Mouse (Mus musculus) G1E (cell line): Measurements from ENCODE around the gene H2-DMa.

ENCODE experiments used
- CTCF ChIP-seq: IDR thresholded peaks from 2 replicates; pipeline ENCODE4 v1.5.1; 2012; ENCODE audit warnings: low read depth, low read length, inconsistent platforms, mixed read lengths
- GATA1 ChIP-seq: IDR thresholded peaks from 2 replicates; pipeline ENCODE4 v1.6.1; 2012; ENCODE audit warnings: borderline replicate concordance, low read length, inconsistent platforms, mixed read lengths
- GATA2 ChIP-seq: IDR thresholded peaks from 2 replicates; pipeline ENCODE4 v1.6.1; 2012; ENCODE audit warnings: low read depth, low read length, inconsistent platforms, borderline replicate concordance
- POLR2AphosphoS5 ChIP-seq: IDR thresholded peaks from 2 replicates; pipeline ENCODE4 v1.6.1; 2012; ENCODE audit warnings: low read depth, low read length, inconsistent platforms; ENCODE audit not compliant: insufficient replicate concordance
- TAL1 ChIP-seq: conservative IDR thresholded peaks from 2 replicates; pipeline ENCODE4 v1.6.1; 2012; ENCODE audit warnings: low read depth, low read length, inconsistent platforms, mixed read lengths

DNA sequence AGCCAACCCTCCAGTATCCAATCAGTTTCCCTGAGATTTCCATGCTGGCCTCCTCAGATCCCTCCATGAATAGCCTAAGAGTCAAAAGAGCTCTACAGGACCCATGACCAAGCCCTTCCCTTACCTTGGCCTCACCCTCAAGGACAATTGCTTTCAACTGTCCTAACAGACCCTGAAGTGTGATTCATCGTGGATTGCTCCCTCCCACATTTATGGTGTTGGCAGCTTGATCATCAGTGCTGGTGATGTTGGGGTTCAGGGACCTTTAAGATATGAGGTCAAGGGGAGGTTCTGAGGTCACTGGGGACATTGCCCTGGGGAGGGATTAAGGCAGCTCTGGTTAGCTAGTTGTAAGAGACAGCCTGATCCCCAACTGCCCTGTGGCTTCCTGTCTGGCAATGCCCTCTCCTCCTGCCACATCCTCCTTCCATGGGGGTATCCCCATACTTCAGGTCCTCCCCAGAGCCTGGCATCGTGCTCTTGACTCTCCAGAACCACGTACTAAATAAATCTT is 22.8 kb upstream of the H2-DMa start:
- TF ChIP-seq TAL1 (no peak), GATA1 (no peak), CTCF (no peak), POLR2AphosphoS5 (no peak), GATA2 (no peak)
